Mouse (Mus musculus) gastrocnemius, adult 8-10 months (tissue): ENCODE data around the gene Ppp1r37. TPM values are rescaled to one million over a fixed set of nuclear protein-coding genes. Genes with fewer than 3 reads are reported as not detected.

Source experiments
- DNase-seq, 2 experiments: peaks; one replicate each; pipeline ENCODE4 v3.0.0; 2022; ENCODE audit warnings: low spot score in 2 of 2
- total RNA-seq, 4 experiments: library from RNA; stranded (reverse); gene quantifications; 2 replicates each; pipeline ENCODE4 v1.2.4; 2022

The Ppp1r37 gene
- total RNA-seq, 4 experiments from 2014 or later, result 45.9 to 52.8 (median 48.8) TPM

DNA sequence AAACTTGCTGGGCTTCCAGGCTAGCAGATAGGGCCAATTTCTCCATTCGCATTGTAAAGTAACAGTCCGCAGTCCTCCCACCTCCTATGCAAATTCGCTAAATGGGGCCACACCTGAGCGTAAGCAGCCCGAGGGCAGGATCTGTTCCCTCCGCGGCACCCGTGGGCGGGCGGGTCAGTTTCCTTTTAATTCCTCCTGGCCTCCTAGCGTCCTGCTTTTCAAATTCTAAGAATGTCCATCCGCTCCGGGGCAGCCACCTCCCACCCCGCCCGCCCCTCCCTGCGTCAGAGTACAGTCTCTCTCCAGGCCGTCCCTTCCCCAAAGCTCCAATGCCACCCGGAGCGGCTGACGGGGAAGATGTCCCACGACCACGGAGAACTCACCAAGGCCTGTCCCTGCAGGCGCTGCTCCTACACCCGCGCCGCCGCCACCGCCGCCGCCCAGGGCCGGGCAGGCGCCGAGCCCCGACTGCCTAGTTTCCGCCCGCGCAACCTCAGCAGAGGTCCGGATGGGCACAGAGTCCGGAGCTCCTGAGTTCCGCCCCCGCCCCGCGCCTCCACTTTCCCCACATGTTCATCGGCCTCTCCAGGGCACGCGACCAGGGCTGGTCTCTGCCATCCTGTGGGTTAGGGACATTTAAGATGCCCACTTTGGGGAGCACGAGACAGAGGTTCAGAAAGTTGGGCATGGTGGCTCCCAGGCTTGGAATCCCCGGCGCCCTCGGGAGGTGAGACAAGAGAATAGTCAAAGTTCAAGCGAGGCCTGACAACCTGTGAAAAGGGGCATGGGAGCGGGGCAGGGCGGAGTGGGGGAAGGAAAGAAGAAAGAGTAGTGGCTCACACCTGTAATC is 10.3 kb upstream of the Ppp1r37 start:
- peak; percentile 64 to 70 for DNase-seq

DNA sequence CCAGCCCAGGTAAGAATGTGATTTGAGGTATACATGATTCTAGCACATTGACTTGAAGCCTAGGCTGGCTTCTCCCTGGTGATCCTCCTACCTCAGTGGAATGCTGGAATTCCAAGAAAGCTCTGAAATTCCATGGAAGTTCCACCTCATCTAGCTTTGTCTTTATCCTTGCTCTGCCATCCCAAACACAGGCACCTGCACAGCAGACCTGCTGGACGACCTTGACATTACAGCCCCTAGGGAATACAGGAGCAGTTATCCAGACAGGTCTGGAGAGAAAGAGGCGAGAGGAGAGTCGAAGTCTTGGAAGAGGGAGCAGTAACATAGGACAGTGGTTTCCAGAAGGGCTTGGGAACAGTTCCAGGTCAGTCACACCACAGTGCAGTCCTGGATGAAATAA is 6.8 kb upstream of the Ppp1r37 start:
- no peak for DNase-seq

DNA sequence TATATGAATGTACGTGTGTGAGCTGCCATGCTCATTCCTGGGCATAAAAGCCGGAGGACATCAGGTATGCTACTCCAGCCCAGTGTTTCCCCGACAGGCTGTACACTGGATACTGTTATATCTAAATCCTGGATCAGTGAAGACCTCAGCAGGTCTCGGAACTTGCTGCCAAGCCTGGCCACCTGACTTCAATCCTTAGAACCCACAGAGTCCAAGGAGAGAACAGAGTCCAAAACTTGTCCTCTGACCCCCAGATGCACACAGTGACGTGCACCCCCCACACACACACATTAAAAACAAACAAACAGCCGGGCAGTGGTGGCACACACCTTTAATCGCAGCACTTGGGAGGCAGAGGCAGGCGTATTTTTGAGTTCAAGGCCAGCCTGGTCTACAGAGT is 4.5 kb upstream of the Ppp1r37 start:
- no peak for DNase-seq

DNA sequence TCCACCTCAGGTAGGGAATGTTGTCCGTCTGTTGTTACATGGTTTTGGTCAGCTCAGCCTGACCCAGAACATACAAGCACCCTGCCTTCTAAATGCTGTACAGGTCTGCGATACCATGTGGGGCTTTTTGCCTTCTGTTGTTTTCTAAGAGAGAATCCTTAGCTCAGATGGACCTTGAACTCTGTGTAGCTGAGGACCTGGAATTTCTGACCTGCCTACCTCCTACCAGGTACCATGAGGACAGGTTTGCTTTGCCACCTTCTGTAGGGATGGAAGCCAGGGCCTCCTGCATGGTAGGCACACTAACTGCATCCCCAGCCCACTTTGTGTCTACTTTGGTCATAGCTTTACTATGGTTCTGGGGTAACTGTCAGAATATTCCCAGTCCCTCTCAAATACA is 2.9 kb upstream of the Ppp1r37 start:
- DNase-seq, result no peak

DNA sequence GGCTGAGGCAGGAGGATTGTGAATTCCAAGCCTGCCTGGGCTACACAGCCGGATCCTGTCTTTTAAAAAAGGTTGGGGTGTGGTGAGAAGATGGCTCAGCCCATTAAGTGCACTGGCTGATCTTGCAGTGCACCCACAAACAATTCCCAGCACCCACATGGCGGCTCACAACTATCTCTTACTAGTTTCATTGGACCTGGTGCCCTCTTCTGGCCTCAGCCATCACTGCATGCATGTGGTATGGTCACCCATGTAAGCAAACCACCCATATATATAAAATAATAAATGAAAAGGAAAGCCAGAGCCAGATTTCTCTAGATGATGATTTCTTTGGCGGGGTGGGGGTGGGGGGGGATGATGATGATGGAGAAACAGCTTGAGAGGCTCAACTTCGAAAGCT is 1.6 kb upstream of the Ppp1r37 start:
- DNase-seq, result no peak

DNA sequence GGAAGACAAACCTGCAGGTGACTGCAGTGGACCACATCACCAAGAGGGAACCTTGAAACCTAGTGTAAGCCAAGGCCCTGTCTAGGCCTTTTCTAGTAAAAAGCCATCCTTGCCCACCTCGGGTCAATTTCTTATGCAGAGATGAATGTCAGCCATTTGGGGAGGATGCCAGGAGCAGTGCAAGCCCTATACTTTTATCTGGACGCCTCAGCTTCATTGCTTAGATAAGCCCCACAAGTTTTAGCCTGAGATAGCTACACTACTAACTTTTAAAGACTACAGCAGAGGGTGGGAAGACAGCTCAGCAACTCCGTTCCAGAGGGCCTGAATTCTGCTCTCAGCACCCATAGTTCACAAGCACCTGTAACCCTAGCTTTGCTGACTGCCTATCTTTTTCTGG is 1.0 kb upstream of the Ppp1r37 start:
- no peak for DNase-seq

DNA sequence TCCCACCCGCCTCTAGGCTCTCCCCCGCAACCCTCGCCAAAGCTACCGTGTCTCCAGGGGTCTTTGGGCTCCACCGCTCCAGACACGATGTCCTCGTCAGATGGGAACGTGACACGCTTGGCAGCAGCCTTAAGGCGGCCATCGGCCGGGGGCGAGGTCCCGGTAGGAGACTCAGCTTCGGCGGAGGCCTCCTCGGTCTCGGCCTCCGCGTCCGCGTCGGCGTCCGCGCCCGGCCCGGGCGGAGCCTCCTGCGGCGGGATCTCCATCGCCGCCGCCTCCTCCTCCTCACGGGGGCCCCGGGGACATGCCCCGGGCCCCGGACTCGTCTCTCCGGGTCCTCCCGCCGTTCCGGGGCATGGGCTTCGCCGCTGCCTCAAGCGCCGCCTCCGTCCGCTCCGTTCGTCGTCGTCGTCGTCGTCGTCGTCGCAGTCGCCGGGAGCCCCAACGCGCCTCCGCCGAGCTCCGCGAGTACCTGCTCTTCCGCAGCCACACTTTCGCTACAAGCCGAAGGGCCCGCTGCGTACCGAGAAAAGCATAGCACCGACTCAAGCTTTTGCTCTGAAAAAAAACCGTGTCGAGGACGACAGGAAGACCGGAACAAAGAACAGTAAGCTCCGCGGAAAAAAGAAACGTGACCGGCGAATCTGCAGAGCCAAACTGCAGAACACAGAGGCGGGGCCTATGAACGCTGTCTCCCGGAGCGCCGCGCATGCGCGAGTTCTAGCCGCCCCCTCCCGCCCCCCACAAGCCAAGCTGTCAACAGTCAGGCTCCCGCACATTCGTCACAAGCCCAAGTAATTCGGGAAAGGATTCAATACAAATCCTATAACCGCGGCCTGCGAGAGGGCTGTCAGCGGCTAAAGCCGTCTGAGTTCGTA is 872 bp downstream of the Ppp1r37 start:
- peak; percentile 72 to 82 for DNase-seq

DNA sequence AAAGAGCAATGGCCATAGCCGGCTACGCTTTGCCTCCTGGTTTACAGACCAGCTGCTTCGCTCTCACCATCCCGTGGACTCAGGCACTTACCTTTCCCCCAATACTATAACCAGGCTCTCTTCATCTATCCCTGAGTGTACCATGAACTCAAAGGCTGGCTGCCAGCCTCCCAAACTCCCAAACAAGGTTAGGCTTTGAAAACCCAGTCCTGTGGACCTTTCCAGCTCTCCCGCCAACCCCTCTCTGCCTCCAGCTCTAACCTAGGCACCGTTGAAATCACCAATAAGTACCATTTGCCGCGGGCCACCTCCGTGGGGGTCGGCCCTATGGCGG is 1.5 kb downstream of the Ppp1r37 start:
- DNase-seq, result no peak

DNA sequence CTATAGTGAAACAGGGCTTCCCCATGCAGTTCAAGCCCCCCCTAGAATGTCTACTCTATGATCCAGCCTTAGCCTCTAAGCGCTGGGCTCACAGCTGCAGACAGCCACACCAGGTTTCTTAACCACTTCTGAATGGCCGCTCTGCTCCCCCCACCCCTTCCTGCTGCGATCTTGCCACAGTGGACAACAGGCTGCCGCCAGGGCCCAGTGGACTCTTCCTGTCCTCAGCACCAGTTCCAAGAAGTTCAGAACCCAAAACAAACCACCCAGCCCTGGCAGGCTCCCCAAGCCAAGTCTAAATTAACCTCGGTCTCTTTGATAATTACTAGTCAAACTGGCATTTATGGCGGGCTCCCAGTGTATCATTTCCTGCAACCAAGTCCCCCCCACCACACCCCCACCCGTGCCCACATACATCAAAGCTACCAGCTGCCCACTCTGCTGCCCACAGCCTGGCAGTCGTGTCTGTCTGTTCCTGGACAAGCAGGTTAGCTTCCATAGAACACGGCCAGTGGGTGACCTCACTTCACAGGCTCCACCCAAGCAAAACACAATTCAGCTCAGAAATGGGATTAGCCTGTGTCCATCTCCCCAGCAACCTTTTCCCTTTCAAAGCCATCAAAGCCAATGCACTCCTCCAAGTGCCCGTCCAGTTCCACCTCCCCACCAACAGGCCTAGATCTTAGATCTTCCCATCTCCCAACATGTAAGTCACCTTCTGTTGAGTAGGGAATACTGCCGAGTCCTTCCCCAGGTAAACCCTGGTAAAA is 2.2 kb downstream of the Ppp1r37 start:
- DNase-seq, result no peak

DNA sequence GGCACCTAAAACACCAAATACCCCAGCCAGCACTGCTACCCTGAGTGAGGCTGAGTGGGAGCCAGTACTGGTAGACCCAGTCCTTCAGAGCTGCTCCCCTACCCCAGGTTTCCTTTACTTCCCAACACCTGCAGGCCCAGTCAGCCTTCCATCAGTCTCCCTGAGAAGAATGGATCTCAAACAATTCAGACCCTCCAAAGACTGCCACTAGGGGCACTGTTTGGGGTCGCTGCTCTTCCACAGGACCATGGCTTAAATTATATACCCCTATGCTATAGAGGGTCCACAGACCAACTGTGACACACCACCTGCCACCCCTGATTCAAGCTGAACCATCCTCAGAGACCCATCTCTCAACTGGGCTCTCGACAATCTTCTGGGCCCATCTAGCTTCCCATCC is 3.9 kb downstream of the Ppp1r37 start:
- DNase-seq, result no peak

DNA sequence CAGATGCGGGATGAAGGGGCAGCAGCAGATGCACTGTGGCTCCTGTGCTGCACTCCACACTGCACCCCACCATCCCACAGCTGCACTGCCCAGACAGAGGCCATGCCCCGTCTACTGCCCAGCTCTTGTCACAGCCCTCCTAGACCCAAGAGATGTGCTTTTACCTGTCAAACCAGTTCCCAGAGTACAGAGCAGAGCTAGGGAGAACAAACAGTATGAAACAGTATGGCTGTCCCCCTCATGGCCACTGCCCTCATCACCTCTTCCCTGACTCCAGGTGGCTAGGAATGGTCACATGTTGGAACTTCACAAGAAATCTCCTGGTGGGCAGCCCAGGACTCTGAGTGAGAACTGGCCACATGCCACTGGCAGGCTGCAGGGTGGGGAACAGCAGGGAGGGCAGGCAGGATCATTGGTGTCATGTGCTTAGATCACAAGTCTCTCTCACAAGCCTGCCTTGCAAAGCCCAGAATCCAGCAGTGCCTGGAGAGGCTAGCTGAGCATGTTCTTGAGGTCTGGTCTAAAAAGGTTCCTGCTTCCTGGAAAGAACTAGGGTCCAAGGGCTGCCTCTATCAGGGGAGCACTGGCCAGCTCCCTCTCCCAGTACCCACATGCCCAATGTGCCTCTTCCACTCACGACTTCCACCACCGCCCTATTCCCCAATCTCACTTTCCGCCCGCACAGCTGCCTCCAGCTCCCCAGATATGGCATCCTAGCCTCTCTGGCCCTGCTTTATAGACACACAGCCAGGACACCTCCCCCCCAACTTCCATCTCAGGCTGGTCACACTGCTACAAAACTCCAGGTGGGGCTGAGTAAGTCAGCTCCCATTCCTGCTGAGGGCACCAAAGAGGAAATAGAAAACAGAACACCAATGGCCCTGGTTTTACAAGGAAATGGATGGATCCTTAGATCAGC is 4.6 kb downstream of the Ppp1r37 start:
- DNase-seq, result peak in 1 of 2 experiments; percentile 5

DNA sequence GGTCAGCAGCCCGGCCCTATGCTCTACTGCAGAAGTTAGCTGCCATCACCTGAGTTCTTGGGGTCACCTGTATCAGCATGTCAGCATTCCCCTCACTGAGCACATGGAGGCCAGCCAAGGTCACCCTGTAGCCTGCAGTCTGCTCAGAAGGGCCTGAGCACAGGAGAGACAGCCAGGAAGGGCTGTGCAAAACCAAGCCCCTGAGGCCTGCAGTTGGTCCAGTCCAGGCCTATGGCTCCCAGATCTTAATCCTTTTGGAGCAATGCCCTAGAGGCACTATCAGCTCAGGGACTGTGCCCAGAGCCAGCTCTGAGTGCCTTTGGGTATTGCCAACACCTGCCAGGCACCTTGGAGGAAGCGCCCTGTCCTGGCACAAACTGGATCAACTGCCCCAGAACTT is 5.8 kb downstream of the Ppp1r37 start:
- peak; percentile 5 to 40 for DNase-seq

DNA sequence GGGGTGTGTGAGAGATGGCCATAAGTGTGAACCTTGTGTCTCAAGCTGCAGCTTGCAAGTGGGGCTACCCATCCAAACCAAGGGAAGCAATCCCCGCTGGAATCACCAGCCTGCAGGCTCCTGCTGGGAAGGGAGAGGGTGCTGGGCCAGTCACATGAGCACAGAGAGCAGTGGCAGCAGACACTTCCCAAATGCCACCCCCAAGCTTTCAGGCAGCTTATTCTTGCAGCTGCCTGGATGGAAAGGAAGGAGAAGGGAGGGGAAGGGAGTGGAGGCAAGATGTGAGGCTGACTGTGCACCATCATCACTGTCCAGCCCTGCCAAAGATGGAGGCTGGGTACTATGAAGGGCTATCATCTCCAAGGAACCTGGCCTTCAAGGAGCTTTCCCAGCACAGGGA is 8.7 kb downstream of the Ppp1r37 start:
- no peak for DNase-seq

DNA sequence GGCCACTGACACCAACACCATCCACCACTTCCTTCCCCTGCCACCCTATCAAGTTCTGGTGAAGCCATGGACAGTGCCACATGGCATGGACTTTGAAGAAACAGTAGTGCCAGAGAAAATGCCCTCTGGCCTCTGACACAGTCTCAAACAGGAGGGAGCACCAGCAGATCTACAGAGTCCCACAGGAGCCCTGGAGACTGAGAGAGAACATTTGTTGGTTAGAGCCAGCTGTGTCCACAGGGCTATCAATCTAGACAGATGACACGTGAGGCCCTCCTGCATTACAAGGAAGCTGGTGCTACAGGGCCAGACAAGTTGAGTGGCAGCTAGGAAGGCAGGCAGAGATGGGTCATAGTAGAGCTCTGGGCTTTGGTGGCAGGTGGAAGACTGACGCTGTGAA is 10.4 kb downstream of the Ppp1r37 start:
- DNase-seq, result no peak

DNA sequence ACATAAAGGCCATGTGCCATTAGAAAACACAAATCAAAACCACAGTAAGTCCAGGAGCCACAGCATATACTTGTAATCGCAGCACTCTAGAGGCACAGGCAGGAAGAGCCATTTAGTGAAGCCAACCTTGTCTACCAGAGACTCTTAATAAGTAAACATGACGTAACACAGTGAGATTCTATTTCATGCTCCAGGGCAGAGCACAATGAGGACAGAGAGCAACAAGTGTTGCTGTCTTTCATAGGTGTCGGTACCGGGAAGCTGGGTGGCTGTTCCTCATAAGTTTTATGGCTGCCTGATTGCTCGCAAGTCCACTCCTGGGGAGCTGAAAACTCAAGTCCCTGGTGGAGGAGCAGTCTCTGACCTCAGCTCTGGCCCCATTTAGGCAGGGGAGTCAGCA is 11.2 kb downstream of the Ppp1r37 start:
- DNase-seq, result no peak

DNA sequence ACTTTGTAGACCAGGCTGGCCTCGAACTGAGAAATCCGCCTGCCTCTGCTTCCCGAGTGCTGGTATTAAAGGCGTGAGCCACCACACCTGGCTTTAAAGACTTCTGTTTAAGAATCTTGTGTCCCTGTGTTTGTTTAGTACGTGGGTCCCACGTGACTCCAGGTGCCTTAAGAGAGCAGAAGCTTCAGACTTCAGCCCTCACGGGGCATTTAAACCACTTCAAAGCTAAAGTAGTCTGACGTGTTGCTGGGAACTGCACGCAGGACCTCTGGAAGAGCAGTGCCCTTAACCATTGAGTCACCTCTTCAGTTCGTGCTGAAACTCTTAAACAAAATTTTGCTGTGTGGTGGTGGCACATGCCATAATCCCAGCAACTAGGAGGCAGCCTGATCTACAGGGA is 13.5 kb downstream of the Ppp1r37 start:
- no peak for DNase-seq

DNA sequence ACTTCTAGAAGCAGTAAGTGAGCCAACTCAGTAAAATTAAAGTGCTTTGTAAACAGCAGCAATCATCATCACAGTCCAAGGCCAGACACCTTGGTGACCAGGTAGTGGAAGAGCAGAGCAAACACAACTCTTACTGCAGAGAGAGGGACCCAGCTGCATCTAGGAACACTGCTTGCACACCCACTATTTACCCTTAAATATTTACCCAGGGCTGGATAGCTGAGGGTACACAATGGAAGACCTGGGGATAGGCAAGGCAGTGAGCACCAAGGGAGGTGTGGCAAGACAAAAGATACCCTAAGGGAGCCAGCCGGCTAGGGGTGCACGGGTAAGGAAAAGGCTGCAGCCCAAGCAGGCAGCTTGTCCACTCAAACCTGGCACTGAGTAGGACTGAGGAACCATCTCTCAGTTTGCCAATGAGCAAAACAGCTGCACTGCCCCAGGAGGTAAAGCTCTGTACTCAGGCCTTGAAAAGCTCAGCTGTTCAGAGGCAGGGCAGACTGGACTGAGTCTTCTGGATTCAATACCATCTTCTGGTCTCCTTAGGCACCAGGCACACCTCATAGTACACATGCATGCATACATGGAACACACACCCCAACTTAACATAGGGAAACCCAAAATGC is 15.4 kb downstream of the Ppp1r37 start:
- no peak for DNase-seq

DNA sequence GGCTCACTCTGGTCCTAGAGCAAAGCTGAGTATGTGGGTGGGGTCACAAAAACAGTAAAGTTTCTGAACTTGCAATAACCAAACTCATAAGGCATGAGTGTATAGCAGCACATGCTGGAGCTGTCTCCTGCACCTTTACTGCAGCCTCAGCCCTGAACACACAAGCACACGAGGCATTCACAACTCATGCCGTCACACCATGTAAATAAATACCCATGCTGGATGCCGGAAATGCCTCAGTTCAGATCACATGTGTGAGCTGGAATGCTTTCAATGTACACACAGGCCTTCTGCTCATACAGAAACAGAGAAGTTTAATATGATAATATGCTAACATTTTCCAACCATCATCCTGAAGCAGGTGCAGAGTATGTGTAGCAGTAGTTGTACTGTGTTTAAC is 16.9 kb downstream of the Ppp1r37 start:
- no peak for DNase-seq

DNA sequence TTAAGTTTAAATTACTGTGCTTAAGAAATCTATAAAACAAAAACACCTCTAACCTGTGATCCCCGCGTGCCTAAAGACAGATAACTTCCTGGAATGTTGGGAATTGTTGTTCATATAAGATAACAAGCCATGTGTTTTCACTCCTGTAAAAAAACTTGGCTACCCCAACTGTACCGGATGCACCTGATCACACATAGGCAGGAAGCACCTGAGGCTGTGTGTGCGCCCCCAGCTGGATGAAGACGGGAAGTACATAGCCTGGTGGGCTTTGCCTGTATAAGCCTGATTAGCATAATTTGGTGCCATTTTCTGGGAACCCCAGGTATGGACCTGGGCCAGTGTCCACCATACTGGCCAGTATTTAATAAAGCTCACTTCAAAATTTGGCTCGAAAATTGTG is 19.3 kb downstream of the Ppp1r37 start:
- no peak for DNase-seq

DNA sequence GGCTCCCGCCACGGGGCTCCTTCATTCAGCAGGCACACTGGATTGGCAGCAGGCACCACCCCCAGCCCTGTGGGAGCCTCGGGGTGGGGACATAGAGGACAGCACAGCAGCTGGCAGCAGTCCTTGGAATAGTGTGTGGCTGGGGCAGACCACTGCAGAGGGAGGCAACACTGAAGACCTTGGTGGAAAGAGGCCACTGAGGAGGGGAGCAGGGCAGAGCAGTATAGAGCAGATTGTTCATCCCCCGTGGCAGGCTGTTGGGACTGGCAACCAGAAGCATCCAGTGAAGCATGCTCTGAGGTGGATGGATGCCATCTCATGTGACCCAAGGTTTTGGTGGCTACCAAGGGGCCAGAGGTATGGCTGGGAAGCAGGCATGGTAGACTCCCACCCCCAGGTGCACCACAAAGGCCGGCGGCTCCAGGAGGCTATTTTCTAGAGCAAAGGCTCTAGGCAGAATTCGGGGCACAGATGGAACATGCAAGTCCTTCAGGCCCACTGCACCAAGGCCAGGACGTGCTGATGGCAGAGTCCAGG is 20.7 kb downstream of the Ppp1r37 start:
- DNase-seq, result no peak
